Mouse (Mus musculus) frontal cortex, adult (tissue): ENCODE measurements at regions not wholly inside any gene's neighbourhood (a gene's known extent, or its start where the extent isn't known, plus 50 kb on each side); places are given as distances from the start of the nearest gene placed in this dataset.

Experiments used
- ATAC-seq: cut with Nextera tagmentation; 2 replicates; pipeline ENCODE4 v1.9.2; 2017; ENCODE audit warnings: mild to moderate bottlenecking, moderate library complexity, mixed read lengths; ENCODE audit not compliant: low TSS enrichment

- no peak for ATAC-seq
These were observed 53.1 kb upstream of the Lbx1 start for GRCm38 (mm10) chr19:45288722-45289121.

GRCm38 (mm10) chr19:45297812-45298211, 62.2 kb upstream of the Lbx1 start:
- no peak for ATAC-seq

GRCm38 (mm10) chr19:45299341-45299740, 63.7 kb upstream of the Lbx1 start:
- ATAC-seq: peak; percentile 48; the same call in 1 of the 2 replicates

- ATAC-seq: no peak
These were observed 63.8 kb upstream of the Btrc start for GRCm38 (mm10) chr19:45299768-45300167.

- no peak for ATAC-seq
These were observed 62.7 kb upstream of the Btrc start for GRCm38 (mm10) chr19:45300691-45301431.

GRCm38 (mm10) chr19:45301432-45301732, 62.2 kb upstream of the Btrc start:
- ATAC-seq: no peak

GRCm38 (mm10) chr19:45301733-45302547, 61.6 kb upstream of the Btrc start:
- ATAC-seq: peak; percentile 47

GRCm38 (mm10) chr19:45302548-45303241, 60.8 kb upstream of the Btrc start:
- no peak for ATAC-seq

- ATAC-seq: peak; percentile 56
These were observed 59.0 kb upstream of the Btrc start for GRCm38 (mm10) chr19:45304538-45304937.

GRCm38 (mm10) chr19:45307299-45308275, 55.9 kb upstream of the Btrc start:
- ATAC-seq: no peak

- ATAC-seq: peak; percentile 53; the same call in 1 of the 2 replicates
These were observed 54.8 kb upstream of the Btrc start for GRCm38 (mm10) chr19:45308676-45309275.

- ATAC-seq: no peak
These were observed 53.1 kb upstream of the Btrc start for GRCm38 (mm10) chr19:45310291-45310881.

- peak; percentile 49 for ATAC-seq
These were observed 52.5 kb upstream of the Btrc start for GRCm38 (mm10) chr19:45310944-45311603.

- ATAC-seq: no peak
These were observed 51.5 kb upstream of the Btrc start for GRCm38 (mm10) chr19:45311831-45312537.

GRCm38 (mm10) chr19:45312713-45313365, 50.7 kb upstream of the Btrc start:
- ATAC-seq: no peak
